18 mouse cellular contexts compared by ENCODE assay signal in genomic region chr17:59848853-59849252, GRCm38 (mm10).
DNase-seq lines count a peak whose midpoint lies in the region; ATAC-seq and TF ChIP-seq lines count a peak whose summit lies in the region.
"Had no signal": no experiment of that assay in that cellular context is flagged by ENCODE, and none has a peak within 500 bp of the region (broad histone marks: within the 10 kb centered on the region; RNA-seq: fewer than 3 reads in every experiment).

No protein-coding gene starts in this region.

- H3K4me1 ChIP-seq in forebrain, postnatal 0 days (ENCODE audit: insufficient read depth): no peaks in the 10 kb centered on the region
- H3K4me1 ChIP-seq in midbrain, postnatal 0 days (ENCODE audit: insufficient read depth, low read length): no peaks in the 10 kb centered on the region
- H3K4me1 ChIP-seq: intestine, embryonic 15.5 days had no signal

- no peak overlapping the region for H3K9ac ChIP-seq in forebrain, postnatal 0 days
- H3K9ac ChIP-seq in midbrain, postnatal 0 days (replicated peaks; ENCODE audit: low read length, poor library complexity, severe bottlenecking): no peak overlapping the region
- H3K9ac ChIP-seq: intestine, embryonic 15.5 days; lung, embryonic 14.5 days had no signal

- H3K27me3 ChIP-seq in forebrain, postnatal 0 days (ENCODE audit: insufficient read depth, low read length): no peaks in the 10 kb centered on the region
- H3K27me3 ChIP-seq in midbrain, postnatal 0 days (ENCODE audit: insufficient read depth, low read length): no peaks in the 10 kb centered on the region
- H3K27me3 ChIP-seq: CH12.LX; intestine, embryonic 15.5 days had no signal

- H3K4me3 ChIP-seq in layer of hippocampus, adult 2 months: no peak overlapping the region
- no peak overlapping the region for H3K4me3 ChIP-seq in forebrain, postnatal 0 days (ENCODE audit: low read depth, low read length)
- no peak overlapping the region for H3K4me3 ChIP-seq in midbrain, postnatal 0 days (ENCODE audit: low read depth, low read length)
- H3K4me3 ChIP-seq: heart, adult 2 months; intestine, embryonic 15.5 days had no signal

- TF ChIP-seq CTCF in layer of hippocampus, adult 2 months (conservative IDR thresholded peaks at IDR 0.05): no peak
- no peak for TF ChIP-seq CTCF in forebrain, postnatal 0 days (IDR thresholded peaks at IDR 0.05; ENCODE audit: low read depth)
- TF ChIP-seq CTCF in midbrain, postnatal 0 days (IDR thresholded peaks at IDR 0.05): no peak

- no peaks in the 10 kb centered on the region for H3K36me3 ChIP-seq in forebrain, postnatal 0 days (ENCODE audit: insufficient read depth)
- H3K36me3 ChIP-seq in midbrain, postnatal 0 days (ENCODE audit: insufficient read depth, low read length): no peaks in the 10 kb centered on the region
- H3K36me3 ChIP-seq: intestine, embryonic 15.5 days had no signal

- no peaks in the 10 kb centered on the region for H3K9me3 ChIP-seq in forebrain, postnatal 0 days (ENCODE audit: low read length)
- H3K9me3 ChIP-seq in midbrain, postnatal 0 days (ENCODE audit: low read length): no peaks in the 10 kb centered on the region
- H3K9me3 ChIP-seq: intestine, embryonic 15.5 days had no signal

- DNase-seq in cerebellum, postnatal 10 days: peak; percentile 77 to 82
- no peak for DNase-seq in cerebellum, postnatal 36 days
- peak; percentile 11 to 44 for DNase-seq in layer of hippocampus, postnatal 14 days (ENCODE audit: low spot score in 2 of 2)
- no peak for DNase-seq in layer of hippocampus, adult 2 months (ENCODE audit: low spot score in 2 of 2)
- DNase-seq in forebrain, postnatal 0 days: peak; percentile 19
- peak; percentile 82 for DNase-seq in midbrain, postnatal 0 days (ENCODE audit: low spot score)
- no peak for DNase-seq in left cerebral cortex, adult 8-10 months (ENCODE audit: low spot score in 2 of 2)
- DNase-seq in adrenal gland, postnatal 25 days: no peak
- DNase-seq: cerebellum, adult 8-10 months; heart, adult 2 months; heart, postnatal 10 days; lung, embryonic 14.5 days; spleen, adult 18-20 months; thymus, postnatal 25 days had no signal

- H3K4me2 ChIP-seq in forebrain, postnatal 0 days (ENCODE audit: low read depth): no peak overlapping the region
- H3K4me2 ChIP-seq in midbrain, postnatal 0 days (ENCODE audit: low read depth, low read length, poor library complexity, severe bottlenecking): no peak overlapping the region
- H3K4me2 ChIP-seq: intestine, embryonic 15.5 days; lung, embryonic 14.5 days had no signal

- no peak overlapping the region for H3K27ac ChIP-seq in layer of hippocampus, adult 2 months
- H3K27ac ChIP-seq in forebrain, postnatal 0 days (ENCODE audit: low read depth, low read length): no peak overlapping the region
- H3K27ac ChIP-seq in midbrain, postnatal 0 days (ENCODE audit: low read depth, low read length): no peak overlapping the region
- H3K27ac ChIP-seq: heart, adult 2 months; intestine, embryonic 15.5 days; kidney, postnatal 0 days had no signal

- ATAC-seq in forebrain, postnatal 0 days: peak; percentile 32; the same call in 1 of the 2 replicates
- no peak for ATAC-seq in midbrain, postnatal 0 days (ENCODE audit: low FRiP score)
- ATAC-seq: activated CD4-positive, CD25-positive, alpha-beta regulatory T cell, adult 4 months; intestine, embryonic 15.5 days had no signal

- 40% methylated on average over 3 of the region's 3 CpGs for WGBS in forebrain, postnatal 0 days
- 68% methylated on average over 3 of the region's 3 CpGs for WGBS in midbrain, postnatal 0 days

Comparison
In these comparisons a context has a peak if more than half of its experiments do, and no peak if none do; other contexts are left out.
1. DNase-seq: peak in cerebellum, postnatal 10 days (2 of 2), layer of hippocampus, postnatal 14 days (2 of 2), forebrain, postnatal 0 days (single experiment) and midbrain, postnatal 0 days (single experiment); none in cerebellum, postnatal 36 days (0 of 2), layer of hippocampus, adult 2 months (0 of 2), left cerebral cortex, adult 8-10 months (0 of 2) and adrenal gland, postnatal 25 days (single experiment).